In the genomic region with DNA sequence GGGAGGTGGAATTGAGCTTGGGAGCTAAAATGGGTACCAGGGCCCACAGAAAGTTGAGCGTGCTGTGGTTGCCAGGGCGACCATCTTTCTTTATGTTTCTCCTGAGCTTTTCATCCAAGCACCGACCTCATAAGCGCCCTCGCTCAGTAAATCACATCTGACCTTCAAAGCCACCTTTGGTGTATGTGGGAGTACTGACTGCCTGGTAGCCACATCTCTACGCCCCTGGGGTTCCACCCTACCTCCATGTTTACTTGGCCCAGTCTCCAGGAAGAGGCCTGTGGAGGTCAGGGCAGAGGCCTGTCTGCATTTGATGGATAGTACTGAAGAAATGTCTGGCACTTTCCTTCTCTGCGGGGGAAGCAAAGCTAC, we compare ENCODE assay signal across 8 mouse cellular contexts. TPM values are rescaled to one million over a fixed set of nuclear protein-coding genes. Genes with fewer than 3 reads are reported as not detected.
DNase-seq lines count a peak whose midpoint lies in the region; ATAC-seq and TF ChIP-seq lines count a peak whose summit lies in the region.

No protein-coding gene starts in this region.

- no peak for TF ChIP-seq CTCF in liver, postnatal 0 days (IDR thresholded peaks at IDR 0.05; ENCODE audit: low read depth)
- TF ChIP-seq CTCF in small intestine, adult 2 months (IDR thresholded peaks at IDR 0.05; ENCODE audit: extremely low read depth, insufficient read length, insufficient replicate concordance, low read depth, low read length), result no peak

- H3K9ac ChIP-seq in embryonic facial prominence, embryonic 15.5 days, result no peak overlapping the region
- H3K9ac ChIP-seq in intestine, embryonic 14.5 days (ENCODE audit: low read length), result peak overlapping the region; percentile 38; the same call in 1 of the 2 replicates
- H3K9ac ChIP-seq in liver, postnatal 0 days (replicated peaks), result peak overlapping the region; percentile 53; the same call in 1 of the 2 replicates

- TF ChIP-seq POLR2A in small intestine, adult 2 months (IDR thresholded peaks at IDR 0.05; ENCODE audit: low read depth, low read length), result no peak

- ATAC-seq in embryonic facial prominence, embryonic 15.5 days (ENCODE audit: insufficient number of reproducible peaks, low FRiP score, low TSS enrichment, low read depth), result no peak
- ATAC-seq in intestine, embryonic 14.5 days (replicated peaks; ENCODE audit: low FRiP score, low TSS enrichment, low read depth), result peak; percentile 21
- ATAC-seq in liver, postnatal 0 days, result 0 out of 2 replicates have a peak, but pooled peaks have one; percentile 7

- H3K4me3 ChIP-seq in embryonic facial prominence, embryonic 15.5 days (replicated peaks), result peak overlapping the region; percentile 38; the same call in 1 of the 2 replicates
- H3K4me3 ChIP-seq in intestine, embryonic 14.5 days (ENCODE audit: low read depth, low read length), result peak overlapping the region; percentile 22
- H3K4me3 ChIP-seq in liver, postnatal 0 days (ENCODE audit: low read depth, low read length), result no peak overlapping the region
- no peak overlapping the region for H3K4me3 ChIP-seq in small intestine, adult 2 months (ENCODE audit: low read depth, low read length)

- peak overlapping the region; percentile 82 for H3K27ac ChIP-seq in embryonic facial prominence, embryonic 15.5 days (replicated peaks)
- peak overlapping the region; percentile 96 for H3K27ac ChIP-seq in intestine, embryonic 14.5 days (ENCODE audit: low read depth)
- H3K27ac ChIP-seq in liver, postnatal 0 days (ENCODE audit: low read depth), result peak overlapping the region; percentile 69
- H3K27ac ChIP-seq in small intestine, adult 2 months (ENCODE audit: insufficient read depth, low read depth, low read length), result peak overlapping the region; percentile 50; the same call in 1 of the 2 replicates

- peak overlapping the region; percentile 54 for H3K4me2 ChIP-seq in embryonic facial prominence, embryonic 15.5 days (replicated peaks)
- peak overlapping the region; percentile 35 for H3K4me2 ChIP-seq in intestine, embryonic 14.5 days (ENCODE audit: low read length)
- H3K4me2 ChIP-seq in liver, postnatal 0 days (ENCODE audit: low read depth, low read length), result peak overlapping the region; percentile 72; the same call in 1 of the 2 replicates

- no peaks in the 10 kb centered on the region for H3K9me3 ChIP-seq in embryonic facial prominence, embryonic 15.5 days (replicated peaks)
- no peaks in the 10 kb centered on the region for H3K9me3 ChIP-seq in intestine, embryonic 14.5 days (ENCODE audit: control insufficient read depth, low read length)
- no peaks in the 10 kb centered on the region for H3K9me3 ChIP-seq in liver, postnatal 0 days (ENCODE audit: low read length)

- TF ChIP-seq EP300 in liver, postnatal 0 days (IDR thresholded peaks at IDR 0.05; ENCODE audit: low read depth), result no peak

- intact Hi-C loops in left cerebral cortex, postnatal 4 days (cut with DNase I), result no loop called here

- H3K4me1 ChIP-seq in embryonic facial prominence, embryonic 15.5 days, result peaks cover 17% of the 10 kb centered on the region; the same call in 1 of the 2 replicates
- peaks cover 15% of the 10 kb centered on the region for H3K4me1 ChIP-seq in intestine, embryonic 14.5 days (replicated peaks; ENCODE audit: control insufficient read depth, insufficient read depth, low read length)
- H3K4me1 ChIP-seq in liver, postnatal 0 days (ENCODE audit: insufficient read depth), result peaks cover 13% of the 10 kb centered on the region
- peaks cover 5% of the 10 kb centered on the region for H3K4me1 ChIP-seq in small intestine, adult 2 months (ENCODE audit: control insufficient read depth, insufficient read depth, insufficient read length, low read length)

- H3K27me3 ChIP-seq in embryonic facial prominence, embryonic 15.5 days, result no peaks in the 10 kb centered on the region
- no peaks in the 10 kb centered on the region for H3K27me3 ChIP-seq in intestine, embryonic 14.5 days (replicated peaks; ENCODE audit: control insufficient read depth, insufficient read depth, low read length)
- no peaks in the 10 kb centered on the region for H3K27me3 ChIP-seq in liver, postnatal 0 days (ENCODE audit: insufficient read depth, low read length)
- H3K27me3 ChIP-seq in small intestine, adult 2 months (ENCODE audit: control insufficient read depth, insufficient read depth, low read length), result no peaks in the 10 kb centered on the region

- WGBS in embryonic facial prominence, embryonic 15.5 days, result 61% methylated on average over 7 of the region's 7 CpGs
- 31% methylated on average over 7 of the region's 7 CpGs for WGBS in intestine, embryonic 14.5 days
- 48% methylated on average over 7 of the region's 7 CpGs for WGBS in liver, postnatal 0 days (ENCODE audit: insufficient replicate concordance)
- 75% methylated on average over 7 of the region's 7 CpGs for whole genome bisulfite sequencing in small intestine, adult 2 months

- DNase-seq in embryo, embryonic 11 days, result peak; percentile 68
- no peak for DNase-seq in embryo, embryonic 9.5 days (ENCODE audit: extremely low spot score)
- no peak for DNase-seq in intestine, embryonic 14.5 days (ENCODE audit: low spot score)
- DNase-seq in liver, postnatal 0 days, result no peak
- DNase-seq in frontal cortex, postnatal 25 days (ENCODE audit: low spot score in 2 of 2), result no peak
- DNase-seq in left cerebral cortex, postnatal 4 days, result no peak

- H3K36me3 ChIP-seq in embryonic facial prominence, embryonic 15.5 days, result no peaks in the 10 kb centered on the region
- no peaks in the 10 kb centered on the region for H3K36me3 ChIP-seq in intestine, embryonic 14.5 days (ENCODE audit: control insufficient read depth, insufficient read depth, low read length)
- H3K36me3 ChIP-seq in liver, postnatal 0 days (replicated peaks; ENCODE audit: insufficient read depth, low read length), result no peaks in the 10 kb centered on the region
- H3K36me3 ChIP-seq in small intestine, adult 2 months (ENCODE audit: control insufficient read depth, insufficient read depth, low read length), result no peaks in the 10 kb centered on the region

RNA-seq across cellular contexts. Expression of a gene that starts 13.7 kb away (rescaled TPM):
- polyA plus RNA-seq in embryonic facial prominence, embryonic 15.5 days (2015; fragmentation: Nextera tagmentation; extraction: Ambion mirVana), result 27.6 and 28.5 TPM in 2 replicates
- 31.2 and 31.7 TPM in 2 replicates for polyA plus RNA-seq in intestine, embryonic 14.5 days (2014; fragmentation: Nextera tagmentation; extraction: Ambion mirVana)
- 4.0 and 4.6 TPM in 2 replicates for polyA plus RNA-seq in liver, postnatal 0 days (2015; fragmentation: Nextera tagmentation; extraction: Ambion mirVana)
- 13.6 and 22.4 TPM in 2 replicates for polyA plus RNA-seq in small intestine, adult 2 months (2012; rRNA removed)
- total RNA-seq in left cerebral cortex, postnatal 4 days (2021), result 10 to 100 TPM; 71.0 to 73.8 TPM

RNA-seq across cellular contexts. Expression of a gene that starts 18.6 kb away (rescaled TPM):
- polyA plus RNA-seq in embryonic facial prominence, embryonic 15.5 days (2015; fragmentation: Nextera tagmentation; extraction: Ambion mirVana), result 5.9 and 6.2 TPM in 2 replicates
- 5.3 and 5.9 TPM in 2 replicates for polyA plus RNA-seq in intestine, embryonic 14.5 days (2014; fragmentation: Nextera tagmentation; extraction: Ambion mirVana)
- polyA plus RNA-seq in liver, postnatal 0 days (2015; fragmentation: Nextera tagmentation; extraction: Ambion mirVana), result 5.9 and 6.2 TPM in 2 replicates
- 5.1 and 5.9 TPM in 2 replicates for polyA plus RNA-seq in small intestine, adult 2 months (2012; rRNA removed)
- total RNA-seq in left cerebral cortex, postnatal 4 days (2021), result 1 to 10 TPM; 3.1 to 3.8 TPM

RNA-seq across cellular contexts. Expression of a gene that starts 28.8 kb away (rescaled TPM):
- 182 and 183 TPM in 2 replicates for polyA plus RNA-seq in embryonic facial prominence, embryonic 15.5 days (2015; fragmentation: Nextera tagmentation; extraction: Ambion mirVana)
- 188 and 207 TPM in 2 replicates for polyA plus RNA-seq in intestine, embryonic 14.5 days (2014; fragmentation: Nextera tagmentation; extraction: Ambion mirVana)
- 23.1 and 27.6 TPM in 2 replicates for polyA plus RNA-seq in liver, postnatal 0 days (2015; fragmentation: Nextera tagmentation; extraction: Ambion mirVana)
- polyA plus RNA-seq in small intestine, adult 2 months (2012; rRNA removed), result 4.3 and 5.9 TPM in 2 replicates
- total RNA-seq in left cerebral cortex, postnatal 4 days (2021), result 100 to 1,000 TPM; 155 to 161 TPM

RNA-seq across cellular contexts. Expression of a gene that starts 43.7 kb away (rescaled TPM):
- 95.4 and 104 TPM in 2 replicates for polyA plus RNA-seq in embryonic facial prominence, embryonic 15.5 days (2015; fragmentation: Nextera tagmentation; extraction: Ambion mirVana)
- polyA plus RNA-seq in intestine, embryonic 14.5 days (2014; fragmentation: Nextera tagmentation; extraction: Ambion mirVana), result 67.5 and 80.6 TPM in 2 replicates
- 23.6 and 24.2 TPM in 2 replicates for polyA plus RNA-seq in liver, postnatal 0 days (2015; fragmentation: Nextera tagmentation; extraction: Ambion mirVana)
- 3.4 and 7.1 TPM in 2 replicates for polyA plus RNA-seq in small intestine, adult 2 months (2012; rRNA removed)
- 10 to 100 TPM; 35.4 to 37.2 TPM for total RNA-seq in left cerebral cortex, postnatal 4 days (2021)

RNA-seq across cellular contexts. Expression of a gene that starts 57.4 kb away (rescaled TPM):
- polyA plus RNA-seq in embryonic facial prominence, embryonic 15.5 days (2015; fragmentation: Nextera tagmentation; extraction: Ambion mirVana), result 32.1 and 34.6 TPM in 2 replicates
- 10.2 and 11.0 TPM in 2 replicates for polyA plus RNA-seq in intestine, embryonic 14.5 days (2014; fragmentation: Nextera tagmentation; extraction: Ambion mirVana)
- polyA plus RNA-seq in liver, postnatal 0 days (2015; fragmentation: Nextera tagmentation; extraction: Ambion mirVana), result 0.58 and 0.69 TPM in 2 replicates
- polyA plus RNA-seq in small intestine, adult 2 months (2012; rRNA removed), result 3.7 and 5.9 TPM in 2 replicates
- 10 to 100 TPM; 25.8 to 26.3 TPM for total RNA-seq in left cerebral cortex, postnatal 4 days (2021)

Comparison
In these comparisons a context has a peak if more than half of its experiments do, and no peak if none do; other contexts are left out.
1. H3K4me3 ChIP-seq: peak in embryonic facial prominence, embryonic 15.5 days (single experiment) and intestine, embryonic 14.5 days (single experiment); none in liver, postnatal 0 days (single experiment) and small intestine, adult 2 months (single experiment).
2. Peak in every context shown above with its lines, with median percentiles within 50 percentile points of each other: H3K27ac ChIP-seq and H3K4me2 ChIP-seq.